Mouse (Mus musculus): ENCODE data around the gene Tvp23a.

The Tvp23a gene

DNA sequence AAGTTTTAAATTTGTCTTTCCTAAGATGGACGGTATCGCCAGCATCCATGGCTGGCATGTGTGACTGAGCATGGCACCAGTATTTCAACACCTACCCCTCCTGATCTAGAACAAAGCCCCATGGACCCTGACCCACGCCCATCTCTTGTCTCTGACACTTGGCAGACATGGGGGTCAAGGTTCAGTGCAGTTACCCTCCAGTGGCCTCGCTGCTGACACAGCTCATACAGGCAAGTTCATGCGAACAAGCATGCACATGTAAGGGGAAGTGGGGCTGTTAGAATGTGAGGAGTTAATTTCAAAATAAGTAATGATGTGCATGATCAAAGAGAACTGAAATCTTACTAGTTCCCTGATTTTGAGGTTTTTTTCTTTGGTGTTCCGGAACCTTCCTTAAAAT, 11.0 kb downstream of the Tvp23a start:
- TF ChIP-seq GATA4 (IDR thresholded peaks at IDR 0.05; ENCODE audit: insufficient replicate concordance, low read length) = no peak

GRCm38 (mm10) chr16:10433344-10433743, 13.8 kb downstream of the Tvp23a start:
- no peak for TF ChIP-seq GATA4 (IDR thresholded peaks at IDR 0.05; ENCODE audit: insufficient replicate concordance, low read length)

DNA sequence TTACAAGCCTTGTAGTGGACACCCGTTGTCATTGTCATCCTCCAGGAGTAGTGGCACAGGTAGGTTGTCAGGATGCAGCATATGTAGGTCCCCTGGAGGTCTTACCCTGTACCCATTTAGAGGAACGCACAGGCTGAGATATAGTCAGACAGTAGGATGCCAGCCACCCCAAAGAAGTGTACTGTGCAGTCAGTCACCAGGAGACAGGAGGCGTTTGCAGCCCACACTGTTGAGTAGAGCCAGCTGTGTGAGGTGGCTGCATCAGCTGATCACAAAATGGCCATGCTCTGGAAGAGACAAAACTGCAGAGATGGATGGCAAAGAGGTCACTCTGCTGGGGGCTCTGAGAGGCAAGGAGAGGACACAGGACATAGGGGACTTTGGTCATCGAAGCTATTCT, 14.8 kb downstream of the Tvp23a start:
- no peak for TF ChIP-seq GATA4 (IDR thresholded peaks at IDR 0.05; ENCODE audit: insufficient replicate concordance, low read length)

DNA sequence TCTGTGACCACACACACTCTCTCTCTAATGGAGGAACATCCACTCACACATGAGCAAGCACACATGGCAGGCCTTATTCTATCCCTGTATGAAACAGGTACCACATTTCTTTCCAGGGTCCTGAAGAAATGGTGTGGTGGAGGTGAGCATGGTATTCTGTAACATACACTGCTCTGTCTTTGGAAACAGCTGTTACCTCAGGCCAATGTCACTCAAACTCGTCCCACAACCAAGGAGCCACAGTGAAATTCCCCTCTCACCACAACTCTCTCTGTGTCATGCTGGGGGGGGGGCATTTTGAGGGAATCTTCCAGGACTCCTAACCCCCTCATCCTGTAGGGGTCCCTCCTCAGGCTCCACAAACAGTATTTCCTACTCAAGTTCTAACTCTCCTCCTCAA, 15.3 kb downstream of the Tvp23a start:
- TF ChIP-seq GATA4 (IDR thresholded peaks at IDR 0.05; ENCODE audit: insufficient replicate concordance, low read length) = no peak

DNA sequence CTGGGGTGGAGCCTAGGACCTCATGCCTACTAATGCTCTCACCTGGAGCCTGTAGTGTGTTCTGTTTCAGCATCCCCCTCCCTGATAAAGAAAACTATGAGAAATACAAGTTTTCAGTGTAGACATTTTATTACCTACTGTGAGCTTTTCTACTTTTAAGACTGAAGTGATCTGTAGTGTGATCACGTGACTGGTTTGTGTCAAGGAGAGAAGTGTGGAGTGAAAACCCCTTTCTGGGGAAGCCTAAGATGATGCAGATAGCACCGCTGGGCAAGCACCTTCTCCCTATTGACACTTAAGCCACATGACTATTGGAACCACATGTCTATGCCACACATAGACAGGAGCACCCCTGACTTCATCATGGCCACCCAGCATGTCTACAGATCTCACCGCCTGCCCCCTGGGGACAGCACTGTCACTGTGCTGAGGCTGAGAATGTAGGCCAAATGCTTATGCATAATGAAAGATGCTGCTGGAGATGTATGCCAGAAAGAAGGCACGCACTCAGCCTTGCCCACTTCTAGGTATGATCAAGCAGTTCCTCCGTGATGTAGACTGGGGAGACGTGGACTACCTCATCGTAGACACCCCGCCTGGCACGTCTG, 26.6 kb downstream of the Tvp23a start:
- TF ChIP-seq GATA4 (IDR thresholded peaks at IDR 0.05; ENCODE audit: insufficient replicate concordance, low read length) = no peak

GRCm38 (mm10) chr16:10417723-10418259, 29.4 kb downstream of the Tvp23a start:
- TF ChIP-seq GATA4 (IDR thresholded peaks at IDR 0.05; ENCODE audit: insufficient replicate concordance, low read length) = no peak

GRCm38 (mm10) chr16:10416866-10417265, 30.3 kb downstream of the Tvp23a start:
- TF ChIP-seq GATA4 (IDR thresholded peaks at IDR 0.05; ENCODE audit: insufficient replicate concordance, low read length) = no peak

GRCm38 (mm10) chr16:10415976-10416375, 31.2 kb downstream of the Tvp23a start:
- no peak for TF ChIP-seq GATA4 (IDR thresholded peaks at IDR 0.05; ENCODE audit: insufficient replicate concordance, low read length)

DNA sequence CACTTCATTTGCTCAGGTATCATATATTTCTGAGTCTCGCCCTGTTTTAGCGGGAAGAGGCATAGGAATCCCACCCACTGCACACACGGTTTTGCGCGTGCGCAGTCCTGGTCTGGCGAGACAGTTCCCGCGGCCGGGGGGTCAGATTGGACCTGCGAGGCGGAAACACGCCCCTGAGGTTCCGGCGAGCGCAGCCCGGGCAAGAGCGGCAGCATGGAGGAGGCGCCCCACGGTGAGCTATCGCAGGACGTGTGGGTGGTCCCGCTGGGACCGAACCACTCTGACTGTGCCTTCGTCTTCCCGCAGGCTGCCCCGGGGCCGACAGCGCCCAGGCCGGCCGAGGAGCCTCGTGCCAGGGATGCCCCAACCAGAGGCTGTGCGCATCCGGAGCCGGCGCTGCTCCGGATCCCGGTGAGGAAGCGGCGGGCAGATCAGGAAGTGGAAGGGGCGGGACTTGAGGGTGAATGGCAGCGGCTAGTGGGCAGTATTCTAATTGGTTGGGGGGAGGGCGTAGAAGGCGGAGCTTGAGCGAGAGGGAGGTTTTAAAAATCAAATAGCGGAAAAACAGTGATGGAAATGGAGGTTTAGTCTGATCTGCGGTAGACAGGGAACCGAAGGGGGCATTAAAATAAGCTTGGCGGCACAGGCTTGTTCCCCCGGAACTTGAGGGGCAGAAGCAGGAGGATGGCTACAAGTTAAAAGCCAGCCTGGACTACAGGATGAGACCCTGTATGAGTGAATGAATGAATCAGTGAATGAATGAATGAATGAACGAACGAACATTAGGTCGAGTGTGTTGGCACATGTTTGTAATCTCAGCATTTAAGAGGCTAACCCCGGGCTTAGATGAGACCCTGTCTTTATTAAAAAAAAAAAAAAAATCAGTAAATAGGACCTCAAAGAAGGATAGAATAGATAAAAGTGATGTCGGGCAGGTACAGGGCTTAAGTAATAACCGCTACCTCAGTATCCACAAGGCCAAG, 35.1 kb downstream of the Tvp23a start, which contains the start of gene Nubp1:
Gene Nubp1, plus strand, starts transcription at position 185 of the 983 bp plus-strand sequence.
- TF ChIP-seq GATA4 (IDR thresholded peaks at IDR 0.05; ENCODE audit: insufficient replicate concordance, low read length) = peak; percentile 69; the same call in 1 of the 2 replicates

DNA sequence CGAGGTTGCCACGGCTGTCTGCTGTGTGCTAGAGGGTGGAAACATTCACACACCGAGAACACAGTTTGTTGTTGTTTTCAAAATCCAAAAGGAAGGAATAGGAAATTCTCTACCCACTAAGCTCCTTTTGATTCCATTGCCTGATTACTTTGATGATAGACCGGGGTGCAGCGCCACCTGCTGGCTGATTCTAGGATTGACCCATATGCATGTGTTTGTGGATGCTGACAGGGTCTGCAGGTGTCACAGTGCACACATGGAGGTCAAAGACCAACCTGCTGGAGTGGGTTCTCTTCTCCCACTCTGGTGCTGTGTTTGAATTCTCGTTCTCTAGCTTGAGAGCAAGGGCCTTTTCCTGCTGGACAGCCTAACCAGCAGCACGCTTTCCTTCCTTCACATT, 48.0 kb downstream of the Tvp23a start:
- peak; percentile 8; the same call in 1 of the 2 replicates for TF ChIP-seq GATA4 (IDR thresholded peaks at IDR 0.05; ENCODE audit: insufficient replicate concordance, low read length)

GRCm38 (mm10) chr16:10398755-10399154, 48.4 kb downstream of the Tvp23a start:
- no peak for TF ChIP-seq GATA4 (IDR thresholded peaks at IDR 0.05; ENCODE audit: insufficient replicate concordance, low read length)

- no peak for TF ChIP-seq GATA4 (IDR thresholded peaks at IDR 0.05; ENCODE audit: insufficient replicate concordance, low read length)
Observed at GRCm38 (mm10) chr16:10394699-10395540, 52.2 kb downstream of the Tvp23a start, which contains the start of gene Tekt5. Gene Tekt5 (minus strand): TSS chr16:10395490.

- no peak for TF ChIP-seq GATA4 (IDR thresholded peaks at IDR 0.05; ENCODE audit: insufficient replicate concordance, low read length)
Observed at GRCm38 (mm10) chr16:10392587-10392986, 54.6 kb downstream of the Tvp23a start.

DNA sequence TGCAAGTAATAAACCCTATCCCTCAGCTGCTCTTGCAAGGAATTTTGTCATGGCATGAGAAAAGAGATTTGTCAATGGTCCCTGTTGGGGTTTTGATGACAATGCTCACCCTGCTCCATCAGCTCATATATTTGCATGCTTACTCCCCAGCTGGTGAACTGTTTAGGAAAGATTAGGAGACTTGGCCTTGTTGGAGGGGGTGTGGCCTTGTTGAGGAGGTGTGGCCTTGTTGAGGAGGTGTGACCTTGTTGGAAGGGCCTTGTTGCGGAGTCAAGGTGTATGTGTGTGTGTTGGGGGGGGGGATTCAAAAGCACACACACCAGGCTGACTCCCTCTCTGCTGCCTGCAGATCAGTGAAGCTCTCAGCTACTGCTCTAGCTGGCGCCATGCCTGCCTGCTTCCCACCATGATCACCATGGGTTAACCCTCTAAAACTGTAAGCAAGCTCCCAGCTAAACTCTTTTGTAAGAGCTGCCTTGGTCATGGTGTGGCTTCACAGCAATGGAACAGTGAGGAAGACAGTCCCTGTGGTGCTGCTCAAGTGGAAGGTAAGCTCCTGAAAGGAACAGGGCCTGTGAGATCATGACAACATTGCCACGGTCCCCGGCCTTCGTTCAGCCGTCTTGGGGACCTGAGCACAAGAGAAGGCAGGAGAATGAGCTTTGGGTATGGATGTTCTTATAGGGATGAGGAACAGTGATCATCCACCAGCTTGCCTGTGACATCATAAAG, 58.4 kb downstream of the Tvp23a start:
- TF ChIP-seq GATA4 (IDR thresholded peaks at IDR 0.05; ENCODE audit: insufficient replicate concordance, low read length) = no peak
